Mouse (Mus musculus) MEL (cell line): ENCODE measurements around the gene Irak2. TPM values are rescaled to one million over a fixed set of nuclear protein-coding genes. Genes with fewer than 3 reads are reported as not detected.

Experiments
- DNase-seq: peaks from one replicate; pipeline ENCODE4 v3.0.0; 2011; ENCODE audit warnings: low read depth, low spot score
- H3K27ac ChIP-seq: 2 replicates; pipeline ENCODE4 v1.5.1; 2012; ENCODE audit warnings: low read depth, mild to moderate bottlenecking, control low read depth, low read length, moderate library complexity; ENCODE audit not compliant: control insufficient read depth
- H3K27me3 ChIP-seq, 2 experiments: fragments of 150-350 bp in 1 of 2; sonication (generic) in 1 of 2; 2 replicates each; pipeline ENCODE4 v1.6.1; 2012; ENCODE audit warnings: low read length in 2 of 2, mild to moderate bottlenecking in 2 of 2, improper control_type of control experiment in 1 of 2, moderate library complexity in 1 of 2; ENCODE audit not compliant: insufficient read depth in 2 of 2, control insufficient read depth in 1 of 2
- H3K36me3 ChIP-seq, 2 experiments: 2 replicates each; pipeline ENCODE4 v1.6.1; 2012 to 2014; ENCODE audit warnings: low read length in 2 of 2, improper control_type of control experiment in 1 of 2, inconsistent platforms in 1 of 2, mild to moderate bottlenecking in 1 of 2; ENCODE audit not compliant: insufficient read depth in 2 of 2, control insufficient read depth in 1 of 2
- H3K4me1 ChIP-seq, 2 experiments: fragments of 150-350 bp in 1 of 2; sonication (generic) in 1 of 2; 2 replicates each; pipeline ENCODE4 v1.6.1; 2012; ENCODE audit warnings: low read length in 2 of 2, improper control_type of control experiment in 1 of 2, mild to moderate bottlenecking in 1 of 2; ENCODE audit not compliant: insufficient read depth in 2 of 2, control insufficient read depth in 1 of 2
- H3K4me3 ChIP-seq, 2 experiments: fragments of 150-350 bp in 1 of 2; sonication (generic) in 1 of 2; 2 replicates each; pipeline ENCODE4 v1.5.1; 2012; ENCODE audit warnings: low read depth in 2 of 2, low read length in 2 of 2, mild to moderate bottlenecking in 2 of 2, moderate library complexity in 2 of 2, control low read depth in 1 of 2, improper control_type of control experiment in 1 of 2; ENCODE audit not compliant: control insufficient read depth in 1 of 2, insufficient read depth in 1 of 2
- H3K79me2 ChIP-seq: 2 replicates; pipeline ENCODE4 v1.6.1; 2012; ENCODE audit warnings: mild to moderate bottlenecking, low read length, moderate library complexity; ENCODE audit not compliant: control insufficient read depth, poor library complexity, insufficient read depth
- H3K9ac ChIP-seq: 2 replicates; pipeline ENCODE4 v1.6.1; 2012; ENCODE audit warnings: low read depth, mild to moderate bottlenecking, control low read depth, low read length, moderate library complexity; ENCODE audit not compliant: control insufficient read depth, poor library complexity, severe bottlenecking
- H3K9me3 ChIP-seq: fragments of 150-350 bp; sonication (generic); replicated peaks from 2 replicates; pipeline ENCODE4 v1.6.1; 2012; ENCODE audit warnings: mild to moderate bottlenecking, low read length, improper control_type of control experiment, moderate library complexity; ENCODE audit not compliant: insufficient read depth
- BHLHE40 ChIP-seq: IDR thresholded peaks from 2 replicates; pipeline ENCODE4 v1.6.1; 2012; ENCODE audit warnings: low read depth, mild to moderate bottlenecking, inconsistent platforms, low read length, improper control_type of control experiment, borderline replicate concordance
- CTCF ChIP-seq, 3 experiments: IDR thresholded peaks in 2 of 3; conservative IDR thresholded peaks in 1 of 3; 2 replicates each; pipeline ENCODE4 v1.5.1; 2011 to 2012; ENCODE audit warnings: low read length in 3 of 3, low read depth in 2 of 3, mild to moderate bottlenecking in 2 of 3, improper control_type of control experiment in 1 of 3, inconsistent platforms in 1 of 3, mixed read lengths in 1 of 3, moderate library complexity in 1 of 3; ENCODE audit not compliant: control insufficient read depth in 1 of 3, insufficient read depth in 1 of 3, poor library complexity in 1 of 3, severe bottlenecking in 1 of 3
- ELF1 ChIP-seq: IDR thresholded peaks from 2 replicates; pipeline ENCODE4 v1.6.1; 2014; ENCODE audit warnings: low read depth, mild to moderate bottlenecking, inconsistent platforms, low read length, improper control_type of control experiment, moderate library complexity
- ETS1 ChIP-seq: IDR thresholded peaks from 2 replicates; pipeline ENCODE4 v1.6.1; 2012; ENCODE audit warnings: low read depth, mild to moderate bottlenecking, inconsistent platforms, low read length, improper control_type of control experiment, moderate library complexity
- GABPA ChIP-seq: IDR thresholded peaks from 2 replicates; pipeline ENCODE4 v1.6.1; 2012; ENCODE audit warnings: low read depth, mild to moderate bottlenecking, inconsistent platforms, low read length, improper control_type of control experiment, moderate library complexity
- HCFC1 ChIP-seq: IDR thresholded peaks from 2 replicates; pipeline ENCODE4 v1.6.1; 2012; ENCODE audit warnings: low read depth, mild to moderate bottlenecking, inconsistent platforms, low read length, improper control_type of control experiment, moderate library complexity
- JUND ChIP-seq: IDR thresholded peaks from 2 replicates; pipeline ENCODE4 v1.6.1; 2011; ENCODE audit warnings: low read depth, mild to moderate bottlenecking, improper control_type of control experiment, low read length
- MAFK ChIP-seq: IDR thresholded peaks from 2 replicates; pipeline ENCODE4 v1.6.1; 2011; ENCODE audit warnings: low read depth, mild to moderate bottlenecking, low read length, improper control_type of control experiment, borderline replicate concordance
- MAX ChIP-seq: IDR thresholded peaks from 2 replicates; pipeline ENCODE4 v1.6.1; 2011; ENCODE audit warnings: low read length, improper control_type of control experiment
- MEF2A ChIP-seq: IDR thresholded peaks from 2 replicates; pipeline ENCODE4 v1.6.1; 2014; ENCODE audit warnings: low read depth, mild to moderate bottlenecking, inconsistent platforms, low read length, improper control_type of control experiment; ENCODE audit not compliant: poor library complexity, insufficient replicate concordance, severe bottlenecking; ENCODE audit errors: extremely low read depth
- MXI1 ChIP-seq: IDR thresholded peaks from 2 replicates; pipeline ENCODE4 v1.6.1; 2011; ENCODE audit warnings: mild to moderate bottlenecking, low read depth, low read length, improper control_type of control experiment
- MYC ChIP-seq: IDR thresholded peaks from 2 replicates; pipeline ENCODE4 v1.6.1; 2011; ENCODE audit warnings: low read depth, mild to moderate bottlenecking, low read length, improper control_type of control experiment, moderate library complexity
- NELFE ChIP-seq: IDR thresholded peaks from 2 replicates; pipeline ENCODE4 v1.6.1; 2011; ENCODE audit warnings: low read depth, low read length, improper control_type of control experiment
- NRF1 ChIP-seq: IDR thresholded peaks from 2 replicates; pipeline ENCODE4 v1.6.1; 2014; ENCODE audit warnings: low read depth, mild to moderate bottlenecking, inconsistent platforms, low read length, improper control_type of control experiment, moderate library complexity; ENCODE audit not compliant: poor library complexity, insufficient read depth, severe bottlenecking
- RAD21 ChIP-seq: IDR thresholded peaks from 2 replicates; pipeline ENCODE4 v1.6.1; 2011; ENCODE audit warnings: mild to moderate bottlenecking, low read depth, low read length, improper control_type of control experiment
- RCOR1 ChIP-seq: IDR thresholded peaks from 2 replicates; pipeline ENCODE4 v1.6.1; 2012; ENCODE audit warnings: low read depth, mild to moderate bottlenecking, inconsistent platforms, low read length, improper control_type of control experiment
- SMC3 ChIP-seq: IDR thresholded peaks from 2 replicates; pipeline ENCODE4 v1.6.1; 2011; ENCODE audit warnings: low read depth, low read length, improper control_type of control experiment
- TBP ChIP-seq: IDR thresholded peaks from 2 replicates; pipeline ENCODE4 v1.8.0; 2011; ENCODE audit warnings: low read depth, low read length, improper control_type of control experiment
- TCF12 ChIP-seq: IDR thresholded peaks from 2 replicates; pipeline ENCODE4 v1.6.1; 2014; ENCODE audit warnings: low read depth, mild to moderate bottlenecking, inconsistent platforms, low read length, improper control_type of control experiment, moderate library complexity
- UBTF ChIP-seq: IDR thresholded peaks from 2 replicates; pipeline ENCODE4 v1.6.1; 2012; ENCODE audit warnings: low read depth, mild to moderate bottlenecking, inconsistent platforms, low read length, improper control_type of control experiment, moderate library complexity, borderline replicate concordance; ENCODE audit not compliant: insufficient read depth
- USF1 ChIP-seq: IDR thresholded peaks from 2 replicates; pipeline ENCODE4 v1.6.1; 2014; ENCODE audit warnings: low read depth, mild to moderate bottlenecking, inconsistent platforms, low read length, improper control_type of control experiment, moderate library complexity
- USF2 ChIP-seq, 2 experiments: IDR thresholded peaks; 2 replicates each; pipeline ENCODE4 v1.6.1; 2011 to 2012; ENCODE audit warnings: improper control_type of control experiment in 2 of 2, low read length in 2 of 2, borderline replicate concordance in 1 of 2, inconsistent platforms in 1 of 2, low read depth in 1 of 2, mild to moderate bottlenecking in 1 of 2; ENCODE audit not compliant: insufficient read depth in 1 of 2
- ZMIZ1 ChIP-seq: IDR thresholded peaks from 2 replicates; pipeline ENCODE4 v1.6.1; 2012; ENCODE audit warnings: low read depth, mild to moderate bottlenecking, inconsistent platforms, low read length, improper control_type of control experiment, moderate library complexity
- polyA plus RNA-seq, 2 experiments: library from polyadenylated mRNA; stranded (reverse) in 1 of 2; unstranded in 1 of 2; fragments of >175 nt in 1 of 2; fragments of >200 nt in 1 of 2; gene quantifications; 2 replicates each; pipeline versions ENCODE4 v1.2.1 to v1.2.4; 2012; ENCODE audit warnings: low replicate concordance in 2 of 2, low read depth in 1 of 2; ENCODE audit not compliant: insufficient read length in 2 of 2, insufficient read depth in 1 of 2, missing spikeins in 1 of 2
- total RNA-seq: library from RNA; depleted of rRNA; stranded (reverse); fragments of 300-350 nt; gene quantifications from 2 replicates; pipeline ENCODE4 v1.2.3, GENCODE M21; 2012

The Irak2 gene
- total and polyA plus RNA-seq, 3 experiments, result 5.2 to 6.8 TPM; not detected in 1

DNA sequence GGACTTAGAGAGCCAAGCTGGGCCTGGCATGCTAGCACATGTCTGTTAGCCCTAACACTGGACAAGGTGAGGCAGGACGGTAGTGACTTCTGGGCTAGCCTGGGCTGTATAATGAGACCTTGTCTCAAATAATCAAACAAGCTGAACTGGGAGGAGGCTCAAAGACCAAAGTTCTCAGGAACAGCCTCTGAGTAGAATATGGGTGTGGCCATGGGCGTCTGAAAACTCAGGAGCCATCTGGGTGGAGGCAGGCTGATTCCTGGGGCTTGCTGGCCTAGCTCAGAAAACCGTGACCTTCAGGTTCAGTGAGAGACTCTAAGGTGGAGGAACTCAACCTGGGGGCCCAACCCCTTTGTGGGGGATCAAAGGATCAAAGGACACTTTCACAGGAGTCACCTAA lies 13.4 kb downstream of the Irak2 start:
- no peak for DNase-seq
- no peak for TF ChIP-seq HCFC1
- TF ChIP-seq JUND, result no peak
- no peak for TF ChIP-seq RAD21
- no peak for TF ChIP-seq SMC3
- TF ChIP-seq USF1, result no peak
- TF ChIP-seq CTCF (IDR thresholded peaks at IDR 0.05 in 2 of 3, conservative IDR thresholded peaks at IDR 0.05 in 1 of 3; ENCODE audit: control insufficient read depth in 1 of 3, insufficient read depth in 1 of 3, low read depth in 2 of 3, low read length in 3 of 3, poor library complexity in 1 of 3, severe bottlenecking in 1 of 3), result no peak
- TF ChIP-seq ETS1, result no peak
- TF ChIP-seq TBP, result no peak
- TF ChIP-seq MYC, result no peak
- no peak for TF ChIP-seq UBTF
- TF ChIP-seq NELFE, result no peak
- TF ChIP-seq MEF2A, result no peak
- no peak for TF ChIP-seq ELF1
- no peak for TF ChIP-seq ZMIZ1
- no peak for TF ChIP-seq GABPA
- no peak for TF ChIP-seq USF2 (IDR thresholded peaks at IDR 0.05; ENCODE audit: borderline replicate concordance in 1 of 2, insufficient read depth in 1 of 2, low read depth in 1 of 2, low read length in 2 of 2)
- TF ChIP-seq TCF12, result no peak
- TF ChIP-seq NRF1, result no peak
- TF ChIP-seq, all 39 proteins: peak for 0
- Histone ChIP-seq H3K9me3 (no peaks in the 10 kb centered on the region), H3K27me3 (no peaks in the 10 kb centered on the region), H3K9ac (no peak overlapping the region), H3K4me3 (no peak overlapping the region), H3K4me1 (peaks cover 3 to 22% of the 10 kb centered on the region in 2 experiments; a peak in 2 of 4 replicates), H3K79me2 (no peaks in the 10 kb centered on the region), H3K27ac (no peak overlapping the region), H3K36me3 (peaks cover 0 to 5% of the 10 kb centered on the region in 2 experiments; a peak in 2 of 4 replicates)

DNA sequence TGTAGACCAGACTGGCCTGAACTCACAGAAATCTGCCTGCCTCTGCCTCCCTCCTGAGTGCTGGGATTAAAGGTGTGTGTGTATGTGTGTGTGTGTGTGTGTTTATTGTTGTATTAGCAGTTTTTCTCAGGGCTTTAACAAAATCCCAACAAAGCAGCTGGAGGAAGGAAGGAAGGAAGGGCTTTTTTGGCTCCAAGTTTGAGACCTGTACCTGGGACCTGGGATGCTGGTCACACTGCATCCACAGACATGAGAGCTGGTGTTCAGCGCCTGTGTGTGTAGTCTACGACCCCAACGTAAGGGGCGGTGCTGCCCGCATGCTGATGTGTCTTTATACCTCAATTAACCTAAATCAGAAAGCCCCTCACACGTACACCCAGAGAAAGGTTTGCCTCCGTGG lies 15.3 kb downstream of the Irak2 start:
- Histone ChIP-seq H3K79me2 (no peaks in the 10 kb centered on the region), H3K27me3 (no peaks in the 10 kb centered on the region), H3K9ac (no peak overlapping the region), H3K4me1 (peaks cover 3 to 22% of the 10 kb centered on the region in 2 experiments; a peak in 2 of 4 replicates), H3K4me3 (no peak overlapping the region), H3K27ac (no peak overlapping the region), H3K36me3 (peaks cover 0 to 5% of the 10 kb centered on the region in 2 experiments; a peak in 2 of 4 replicates), H3K9me3 (no peaks in the 10 kb centered on the region)
- no peak for DNase-seq
- TF ChIP-seq MXI1 (no peak), MAX (no peak), GABPA (no peak), BHLHE40 (no peak), MEF2A (no peak), MAFK (no peak), HCFC1 (no peak), ETS1 (no peak), NELFE (no peak), RCOR1 (no peak)
